Mouse (Mus musculus) heart, postnatal 0 days (tissue): ENCODE results near the gene Gfod2. TPM values are rescaled to one million over a fixed set of nuclear protein-coding genes. Genes with fewer than 3 reads are reported as not detected.

Source experiments
- ATAC-seq: fragments of 200-750 bp; cut with Nextera tagmentation; 2 replicates; pipeline ENCODE4 v1.8.0; 2017; ENCODE audit warnings: low read depth, moderate number of reproducible peaks, moderate library complexity; ENCODE audit not compliant: insufficient read depth
- DNase-seq: peaks from one replicate; pipeline ENCODE4 v3.0.0-alpha.2; 2016; ENCODE audit warnings: low spot score
- H3K27ac ChIP-seq: fragments of 300-500 bp; sonication (generic); 2 replicates; pipeline ENCODE4 v1.5.1; 2014; ENCODE audit warnings: low read depth, mild to moderate bottlenecking
- H3K27me3 ChIP-seq: fragments of 300-500 bp; sonication (generic); 2 replicates; pipeline ENCODE4 v1.6.1; 2014; ENCODE audit warnings: low read length, mixed read lengths; ENCODE audit not compliant: control insufficient read depth, insufficient read depth
- H3K36me3 ChIP-seq: fragments of 300-500 bp; sonication (generic); replicated peaks from 2 replicates; pipeline ENCODE4 v1.6.1; 2014; ENCODE audit warnings: low read length, mixed read lengths; ENCODE audit not compliant: control insufficient read depth, insufficient read depth
- H3K4me1 ChIP-seq: fragments of 300-500 bp; sonication (generic); 2 replicates; pipeline ENCODE4 v1.6.1; 2014; ENCODE audit warnings: antibody characterized with exemption; ENCODE audit not compliant: control insufficient read depth, insufficient read depth
- H3K4me2 ChIP-seq: fragments of 300-500 bp; sonication (generic); 2 replicates; pipeline ENCODE4 v1.6.1; 2014; ENCODE audit warnings: low read depth, mild to moderate bottlenecking, low read length, moderate library complexity
- H3K4me3 ChIP-seq: fragments of 300-500 bp; sonication (generic); 2 replicates; pipeline ENCODE4 v1.5.1; 2014; ENCODE audit warnings: low read depth, low read length
- H3K9ac ChIP-seq: fragments of 300-500 bp; sonication (generic); replicated peaks from 2 replicates; pipeline ENCODE4 v1.6.1; 2014; ENCODE audit warnings: low read depth, low read length, mixed read lengths
- H3K9me3 ChIP-seq: fragments of 300-500 bp; sonication (generic); replicated peaks from 2 replicates; pipeline ENCODE4 v1.6.1; 2016; ENCODE audit warnings: low read length; ENCODE audit not compliant: control insufficient read depth
- CTCF ChIP-seq: IDR thresholded peaks from 2 replicates; pipeline ENCODE4 v1.5.1; 2016; ENCODE audit warnings: antibody characterized with exemption, control low read depth, low read depth
- EP300 ChIP-seq: IDR thresholded peaks from 2 replicates; pipeline ENCODE4 v1.6.1; 2016; ENCODE audit warnings: antibody characterized with exemption, low read depth
- WGBS: fragments of 180-500 bp; shearing (Covaris S2); extraction: QIAGEN DNeasy Blood & Tissue Kit; methylation state at CpG from one replicate; pipeline ENCODE4 v1.1.7; 2014; 5-methylcytosine and 5-hydroxymethylcytosine counted together
- polyA plus RNA-seq: library from polyadenylated mRNA; unstranded; fragments of >200 nt; fragmentation: Nextera tagmentation; extraction: Ambion mirVana; gene quantifications from 2 replicates; pipeline ENCODE4 v1.2.1, GENCODE M21; 2015
- total RNA-seq: library from RNA; depleted of rRNA; stranded (reverse); fragments of >200 nt; gene quantifications from 2 replicates; pipeline ENCODE4 v1.2.3, GENCODE M21; 2014; ENCODE audit warnings: low replicate concordance

Gene Gfod2
- total and polyA plus RNA-seq, 2 experiments from 2014 or later: 5.8 to 6.6 TPM

DNA sequence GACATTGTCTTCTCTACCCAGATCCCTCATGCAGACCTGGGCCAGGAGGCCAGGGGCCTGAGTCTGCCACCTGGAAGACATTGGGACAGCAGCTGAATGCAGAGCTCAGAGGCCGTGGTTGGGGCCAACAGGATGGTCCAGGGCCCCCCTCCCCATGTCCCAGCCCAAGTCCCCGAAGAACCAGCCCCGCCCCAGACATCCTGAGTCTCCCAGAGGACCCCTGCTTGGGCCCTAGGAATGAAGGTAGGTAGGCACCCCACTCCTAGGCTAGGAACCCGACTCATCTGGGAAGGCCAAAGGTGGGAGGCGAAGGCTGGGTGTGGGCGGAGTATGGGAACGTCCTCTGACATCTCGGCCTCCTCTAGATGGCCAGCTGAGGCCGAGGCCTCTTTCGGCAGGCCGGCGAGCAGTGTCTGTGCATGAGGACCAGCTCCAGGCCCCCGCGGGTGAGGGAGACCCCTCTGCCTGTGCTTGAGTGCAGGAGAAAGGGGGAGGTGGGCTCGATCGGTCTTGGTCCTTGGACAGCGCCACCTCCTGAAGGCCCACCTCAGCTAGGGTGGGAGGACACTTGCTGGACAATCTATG, 61.2 kb downstream of the Gfod2 start:
- no peak overlapping the region for H3K4me3 ChIP-seq
- WGBS: 90% methylated on average over 17 of the region's 17 CpGs
- DNase-seq: no peak
- no peak overlapping the region for H3K9ac ChIP-seq
- ATAC-seq: no peak
- H3K4me2 ChIP-seq: no peak overlapping the region
- H3K27me3 ChIP-seq: peaks cover 15% of the 10 kb centered on the region; the same call in 1 of the 2 replicates
- no peak for TF ChIP-seq CTCF
- no peak for TF ChIP-seq EP300
- no peak overlapping the region for H3K27ac ChIP-seq
- peaks cover 24% of the 10 kb centered on the region for H3K36me3 ChIP-seq
- 0 out of 2 replicates have a peak, but pooled peaks cover 6% of the 10 kb centered on the region for H3K9me3 ChIP-seq
- H3K4me1 ChIP-seq: peaks cover 13% of the 10 kb centered on the region

DNA sequence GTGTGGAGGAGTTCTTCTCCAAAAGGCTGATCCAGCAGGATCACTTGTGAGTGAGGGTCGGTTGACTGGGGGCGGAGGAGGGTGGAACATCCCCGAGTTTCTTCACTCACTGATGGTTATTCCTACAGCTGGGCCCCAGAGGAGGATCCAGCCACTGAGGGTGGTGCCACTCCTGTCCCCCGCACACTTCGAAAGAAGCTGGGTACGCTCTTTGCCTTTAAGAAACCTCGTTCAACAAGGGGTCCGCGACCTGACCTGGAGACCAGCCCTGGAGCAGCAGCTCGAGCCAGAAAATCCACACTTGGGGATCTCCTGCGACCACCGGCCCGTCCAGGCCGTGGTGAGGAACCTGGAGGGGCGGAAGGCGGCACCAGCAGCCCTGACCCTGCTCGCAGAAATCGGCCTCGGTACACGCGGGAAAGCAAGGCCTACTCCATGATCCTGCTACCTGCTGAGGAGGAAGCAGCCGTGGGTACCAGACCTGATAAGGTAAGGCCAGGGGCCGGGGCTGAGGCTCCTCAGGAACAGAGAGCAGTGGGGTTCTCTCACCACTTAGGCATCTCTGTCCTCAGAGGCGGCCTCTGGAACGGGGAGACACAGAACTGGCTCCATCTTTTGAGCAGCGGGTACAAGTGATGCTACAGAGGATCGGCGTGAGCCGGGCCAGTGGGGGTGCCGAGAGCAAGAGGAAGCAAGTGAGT, 63.2 kb downstream of the Gfod2 start:
- Histone ChIP-seq H3K36me3 (peaks cover 24% of the 10 kb centered on the region), H3K4me2 (no peak overlapping the region), H3K27ac (no peak overlapping the region), H3K4me3 (no peak overlapping the region), H3K4me1 (peaks cover 10% of the 10 kb centered on the region), H3K9ac (no peak overlapping the region), H3K27me3 (peaks cover 16% of the 10 kb centered on the region; the same call in 1 of the 2 replicates), H3K9me3 (0 out of 2 replicates have a peak, but pooled peaks cover 6% of the 10 kb centered on the region)
- DNase-seq (no peak), ATAC-seq (no peak)
- 68% methylated on average over 30 of the region's 30 CpGs for WGBS
- no peak for TF ChIP-seq CTCF
- no peak for TF ChIP-seq EP300

DNA sequence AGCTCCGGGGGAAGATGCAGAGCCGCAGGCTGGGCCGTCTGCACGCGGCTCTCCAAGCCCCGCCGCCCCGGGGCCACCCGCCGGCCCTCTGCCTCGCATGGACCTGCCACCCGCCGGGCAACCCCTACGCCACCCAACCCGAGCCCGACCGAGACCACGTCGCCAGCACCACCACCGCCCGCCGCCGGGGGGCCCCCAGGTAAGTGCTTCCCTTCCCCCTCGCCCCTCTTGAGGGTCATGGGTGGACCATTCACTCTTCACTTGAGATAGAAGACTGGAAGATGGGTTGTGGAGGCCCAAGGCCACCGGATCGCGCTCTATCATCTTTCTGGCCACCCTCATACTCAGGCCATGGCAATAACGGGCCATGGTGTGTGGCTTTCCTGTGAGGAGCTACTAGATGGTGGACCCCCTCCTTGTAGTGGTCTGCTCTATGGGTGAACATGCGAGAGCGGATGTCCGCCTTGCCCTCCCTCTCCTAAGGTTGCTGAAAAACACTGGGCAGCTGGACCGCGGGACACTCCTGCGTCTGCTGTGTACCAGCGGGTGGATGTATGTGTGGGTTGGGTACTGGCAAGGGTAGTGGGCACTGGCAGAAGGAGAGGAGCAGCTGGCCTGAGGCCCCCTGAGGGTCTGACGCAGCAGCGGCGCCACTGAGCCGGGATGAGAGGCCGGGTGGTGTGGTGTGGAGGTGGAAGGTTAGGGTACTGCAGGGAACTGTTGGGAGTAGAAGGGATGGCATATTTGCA, 64.2 kb downstream of the Gfod2 start:
- Histone ChIP-seq H3K4me2 (peak overlapping the region; percentile 65), H3K36me3 (peaks cover 24% of the 10 kb centered on the region), H3K4me1 (peaks cover 6% of the 10 kb centered on the region), H3K9ac (no peak overlapping the region), H3K4me3 (peak overlapping the region; percentile 40), H3K27ac (no peak overlapping the region), H3K9me3 (0 out of 2 replicates have a peak, but pooled peaks cover 6% of the 10 kb centered on the region), H3K27me3 (peaks cover 19% of the 10 kb centered on the region; the same call in 1 of the 2 replicates)
- no peak for TF ChIP-seq EP300
- TF ChIP-seq CTCF: no peak; the same call in 1 of the 2 replicates
- ATAC-seq (peak; percentile 16; the same call in 1 of the 2 replicates), DNase-seq (no peak)
- 10% methylated on average over 40 of the region's 40 CpGs for WGBS

DNA sequence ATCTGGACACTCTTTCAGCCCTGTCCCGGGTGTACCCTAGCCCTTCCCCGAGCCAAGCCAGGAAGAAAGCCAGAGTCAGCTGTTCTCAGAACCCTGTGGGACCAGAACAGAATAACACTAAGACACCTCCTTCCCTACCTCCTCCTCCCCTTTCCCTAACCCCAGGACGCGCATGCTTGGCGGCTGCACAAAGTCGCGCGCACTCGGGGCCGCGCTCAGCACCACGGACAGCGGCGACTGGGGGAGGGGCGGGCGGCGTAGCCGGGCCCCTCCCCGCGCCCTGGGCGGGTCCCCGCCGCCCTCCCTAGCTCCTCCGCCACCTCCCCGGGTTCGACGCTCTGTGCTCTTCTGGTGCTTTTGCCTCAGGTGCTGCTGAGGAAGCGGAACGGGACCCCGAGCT, 64.8 kb downstream of the Gfod2 start:
- Histone ChIP-seq H3K9ac (no peak overlapping the region), H3K9me3 (0 out of 2 replicates have a peak, but pooled peaks cover 6% of the 10 kb centered on the region), H3K27me3 (peaks cover 19% of the 10 kb centered on the region; the same call in 1 of the 2 replicates), H3K4me2 (peak overlapping the region; percentile 65), H3K27ac (no peak overlapping the region), H3K4me3 (peak overlapping the region; percentile 40), H3K4me1 (peaks cover 6% of the 10 kb centered on the region), H3K36me3 (peaks cover 21% of the 10 kb centered on the region)
- TF ChIP-seq CTCF: no peak
- no peak for TF ChIP-seq EP300
- DNase-seq (no peak), ATAC-seq (peak; percentile 70)
- WGBS: 13% methylated on average over 16 of the region's 30 CpGs

- TF ChIP-seq EP300 (no peak), CTCF (no peak)
- Histone ChIP-seq H3K4me3 (no peak overlapping the region), H3K27ac (no peak overlapping the region), H3K9me3 (0 out of 2 replicates have a peak, but pooled peaks cover 6% of the 10 kb centered on the region), H3K4me2 (no peak overlapping the region), H3K4me1 (peaks cover 6% of the 10 kb centered on the region), H3K9ac (no peak overlapping the region), H3K36me3 (peaks cover 10% of the 10 kb centered on the region), H3K27me3 (peaks cover 19% of the 10 kb centered on the region; the same call in 1 of the 2 replicates)
- DNase-seq (no peak), ATAC-seq (no peak)
- 91% methylated on average over 11 of the region's 11 CpGs for WGBS
Measured at GRCm38 (mm10) chr8:105692449-105693182, 65.8 kb downstream of the Gfod2 start.
